Mouse (Mus musculus) olfactory bulb, adult 2 months (tissue): ENCODE data around the gene Ager.

Experiments used
- CTCF ChIP-seq: fragments of 200-500 bp; IDR thresholded peaks from 2 replicates; pipeline ENCODE4 v1.5.1; 2012; ENCODE audit warnings: low read depth, mild to moderate bottlenecking, low read length, moderate library complexity; ENCODE audit not compliant: insufficient read depth
- POLR2A ChIP-seq: fragments of 200-500 bp; IDR thresholded peaks from 2 replicates; pipeline ENCODE4 v1.6.1; 2012; ENCODE audit warnings: mild to moderate bottlenecking, low read depth, low read length, moderate library complexity; ENCODE audit not compliant: insufficient read depth

- TF ChIP-seq POLR2A: no peak
- no peak for TF ChIP-seq CTCF
Observed at GRCm38 (mm10) chr17:34549843-34550242, 47.8 kb upstream of the Ager start.
